Mouse (Mus musculus) CD4-positive, CD25-positive, alpha-beta regulatory T cell, adult 2 months (primary cell): ENCODE results near the gene Lpar1.

ENCODE experiments used
- DNase-seq: peaks from one replicate; pipeline ENCODE4 v3.0.0-alpha.2; 2012; ENCODE audit warnings: low read depth, low spot score

Gene Lpar1

GRCm38 (mm10) chr4:58506539-58507527 is 46.9 kb downstream of the Lpar1 start:
- no peak for DNase-seq

GRCm38 (mm10) chr4:58504250-58504649 is 49.4 kb downstream of the Lpar1 start:
- no peak for DNase-seq

GRCm38 (mm10) chr4:58501012-58501777 is 52.5 kb downstream of the Lpar1 start:
- DNase-seq, result no peak

- DNase-seq, result no peak
Measured at GRCm38 (mm10) chr4:58499831-58500230, 53.9 kb downstream of the Lpar1 start.

- no peak for DNase-seq
Measured at GRCm38 (mm10) chr4:58499241-58499640, 54.5 kb downstream of the Lpar1 start.

GRCm38 (mm10) chr4:58498734-58499133 is 55.0 kb downstream of the Lpar1 start:
- DNase-seq, result no peak

GRCm38 (mm10) chr4:58497284-58497683 is 56.4 kb downstream of the Lpar1 start:
- no peak for DNase-seq

GRCm38 (mm10) chr4:58496743-58497142 is 57.0 kb downstream of the Lpar1 start:
- no peak for DNase-seq

- DNase-seq, result no peak
Measured at GRCm38 (mm10) chr4:58491742-58492141, 62.0 kb downstream of the Lpar1 start.

- DNase-seq, result no peak
Measured at GRCm38 (mm10) chr4:58490374-58490773, 63.3 kb downstream of the Lpar1 start.

- no peak for DNase-seq
Measured at GRCm38 (mm10) chr4:58478564-58478963, 75.1 kb downstream of the Lpar1 start.

- no peak for DNase-seq
Measured at GRCm38 (mm10) chr4:58477691-58478090, 76.0 kb downstream of the Lpar1 start.

- no peak for DNase-seq
Measured at GRCm38 (mm10) chr4:58471203-58471910, 82.3 kb downstream of the Lpar1 start.

- DNase-seq, result no peak
Measured at GRCm38 (mm10) chr4:58469651-58470592, 83.8 kb downstream of the Lpar1 start.

GRCm38 (mm10) chr4:58469035-58469434 is 84.7 kb downstream of the Lpar1 start:
- DNase-seq, result no peak

- no peak for DNase-seq
Measured at GRCm38 (mm10) chr4:58465586-58465985, 88.1 kb downstream of the Lpar1 start.

- no peak for DNase-seq
Measured at GRCm38 (mm10) chr4:58464390-58465164, 89.1 kb downstream of the Lpar1 start.

GRCm38 (mm10) chr4:58462990-58463389 is 90.7 kb downstream of the Lpar1 start:
- no peak for DNase-seq

GRCm38 (mm10) chr4:58462586-58462985 is 91.1 kb downstream of the Lpar1 start:
- DNase-seq, result no peak

- DNase-seq, result no peak
Measured at GRCm38 (mm10) chr4:58453334-58453733, 100.4 kb downstream of the Lpar1 start.
